Mouse (Mus musculus) cerebellum, adult 2 months (tissue): ENCODE measurements around the gene Slit3. TPM values are rescaled to one million over a fixed set of nuclear protein-coding genes. Genes with fewer than 3 reads are reported as not detected.

ENCODE experiments used
- DNase-seq, 2 experiments: peaks; one replicate each; pipeline ENCODE4 v3.0.0; 2021
- H3K27ac ChIP-seq: fragments of 200-500 bp; 2 replicates; pipeline ENCODE4 v1.5.1; 2012; ENCODE audit warnings: low read length, control low read depth, inconsistent platforms; ENCODE audit not compliant: insufficient read depth
- H3K27me3 ChIP-seq: fragments of 200-500 bp; 2 replicates; pipeline ENCODE4 v1.6.1; 2012; ENCODE audit warnings: inconsistent platforms, mild to moderate bottlenecking, low read length, moderate library complexity; ENCODE audit not compliant: control insufficient read depth, insufficient read depth
- H3K4me1 ChIP-seq: fragments of 200-500 bp; 2 replicates; pipeline ENCODE4 v1.6.1; 2011; ENCODE audit warnings: low read length; ENCODE audit not compliant: control insufficient read depth, insufficient read depth
- H3K4me3 ChIP-seq: fragments of 200-500 bp; replicated peaks from 2 replicates; pipeline ENCODE3; 2011; ENCODE audit warnings: mild to moderate bottlenecking, low read depth, low read length, control low read depth; ENCODE audit not compliant: insufficient read depth
- CTCF ChIP-seq: fragments of 200-500 bp; IDR thresholded peaks from 2 replicates; pipeline ENCODE4 v1.5.1; 2011; ENCODE audit warnings: low read depth, mild to moderate bottlenecking, control low read depth, low read length, moderate library complexity, borderline replicate concordance; ENCODE audit not compliant: insufficient read depth
- POLR2A ChIP-seq: fragments of 200-500 bp; IDR thresholded peaks from 2 replicates; pipeline ENCODE4 v1.6.1; 2011; ENCODE audit warnings: low read length, control low read depth, borderline replicate concordance; ENCODE audit not compliant: insufficient read depth
- WGBS: fragments of 180-500 bp; shearing (Covaris S2); methylation state at CpG from one replicate; pipeline ENCODE4 v1.1.7; 2018; 5-methylcytosine and 5-hydroxymethylcytosine counted together
- polyA plus RNA-seq: library from polyadenylated mRNA; depleted of rRNA; stranded (reverse); fragments of >200 nt; gene quantifications from 2 replicates; pipeline ENCODE4 v1.2.3, GENCODE M21; 2012

Gene Slit3
- polyA plus RNA-seq, 1 experiment: 10.0 TPM

DNA sequence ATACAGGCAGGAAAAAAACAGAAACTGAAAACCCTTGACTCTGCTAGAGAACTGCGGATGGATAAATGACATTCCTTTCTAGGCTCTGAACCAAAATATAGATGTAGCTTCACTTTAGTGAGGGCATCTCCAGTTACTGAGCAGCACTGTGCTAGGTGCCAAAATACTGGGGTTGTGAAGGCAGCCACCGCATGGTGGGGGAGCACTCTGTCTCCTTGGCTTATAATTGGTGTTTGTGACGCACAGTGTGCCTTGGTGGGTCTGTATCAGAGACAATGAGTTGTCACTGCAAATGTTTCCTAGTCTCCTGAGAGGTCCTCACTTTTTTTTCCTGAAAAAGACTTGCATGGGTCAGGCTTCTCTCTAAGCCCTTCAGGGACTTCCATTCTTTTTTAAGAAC, 125.6 kb downstream of the Slit3 start:
- 72% methylated on average over 3 of the region's 3 CpGs for WGBS
- peaks cover 10% of the 10 kb centered on the region for H3K4me1 ChIP-seq
- H3K4me3 ChIP-seq: no peak overlapping the region
- TF ChIP-seq POLR2A: no peak
- H3K27ac ChIP-seq: no peak overlapping the region
- H3K27me3 ChIP-seq: no peaks in the 10 kb centered on the region
- DNase-seq: no peak

DNA sequence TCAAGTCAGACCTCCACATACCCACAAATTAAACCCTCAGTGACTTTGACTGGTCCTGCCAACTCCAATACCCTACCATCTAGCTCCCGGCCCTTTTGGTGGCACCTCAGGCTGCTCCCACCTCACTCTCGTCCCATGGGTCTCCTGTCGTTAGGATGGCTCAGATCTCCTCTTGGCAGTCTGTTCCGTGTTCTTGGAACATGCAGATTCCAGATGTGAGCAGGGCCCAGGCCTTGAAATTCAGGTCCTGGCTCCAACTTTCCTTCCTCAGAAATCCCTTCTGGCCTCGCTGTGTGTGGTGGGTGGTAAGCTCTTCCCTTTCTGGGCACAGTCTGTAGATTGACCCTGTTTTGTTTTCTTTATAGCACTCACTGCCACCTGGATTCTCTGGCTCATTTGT, 127.1 kb downstream of the Slit3 start:
- H3K4me1 ChIP-seq: peaks cover 10% of the 10 kb centered on the region
- WGBS: 67% methylated on average over 5 of the region's 5 CpGs
- H3K27me3 ChIP-seq: no peaks in the 10 kb centered on the region
- no peak overlapping the region for H3K27ac ChIP-seq
- TF ChIP-seq POLR2A: no peak
- TF ChIP-seq CTCF: no peak
- no peak overlapping the region for H3K4me3 ChIP-seq
- no peak for DNase-seq

DNA sequence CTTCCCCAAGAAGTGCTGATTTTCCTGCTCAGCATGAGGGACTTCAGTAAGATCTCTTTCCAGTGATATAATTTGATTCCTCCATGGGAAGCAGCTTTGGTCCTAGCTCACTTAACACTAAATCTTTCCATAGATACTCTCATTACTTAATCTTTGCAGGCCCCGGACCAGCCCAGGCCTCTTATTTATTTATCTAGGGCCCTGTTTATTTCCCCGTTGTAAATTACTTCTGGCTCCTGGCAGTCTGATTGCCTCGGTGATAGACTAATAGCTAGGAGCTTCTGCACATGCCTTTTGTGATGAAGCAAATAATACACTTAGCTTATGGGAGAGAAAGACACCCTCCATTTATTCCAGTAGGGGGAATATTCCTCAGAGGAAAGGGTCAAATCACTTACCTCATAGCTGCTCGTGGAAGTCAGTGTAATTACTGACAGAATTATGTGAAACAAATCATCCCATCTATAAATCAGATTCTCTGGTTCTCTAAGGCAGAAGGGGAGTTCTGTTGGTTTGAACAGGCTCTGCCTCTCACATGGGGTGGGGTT, 129.9 kb downstream of the Slit3 start:
- Histone ChIP-seq H3K4me1 (peaks cover 4% of the 10 kb centered on the region), H3K4me3 (no peak overlapping the region), H3K27me3 (no peaks in the 10 kb centered on the region), H3K27ac (no peak overlapping the region)
- no peak for TF ChIP-seq POLR2A
- TF ChIP-seq CTCF: no peak
- DNase-seq: no peak
- WGBS: 84% methylated on average over 4 of the region's 4 CpGs

DNA sequence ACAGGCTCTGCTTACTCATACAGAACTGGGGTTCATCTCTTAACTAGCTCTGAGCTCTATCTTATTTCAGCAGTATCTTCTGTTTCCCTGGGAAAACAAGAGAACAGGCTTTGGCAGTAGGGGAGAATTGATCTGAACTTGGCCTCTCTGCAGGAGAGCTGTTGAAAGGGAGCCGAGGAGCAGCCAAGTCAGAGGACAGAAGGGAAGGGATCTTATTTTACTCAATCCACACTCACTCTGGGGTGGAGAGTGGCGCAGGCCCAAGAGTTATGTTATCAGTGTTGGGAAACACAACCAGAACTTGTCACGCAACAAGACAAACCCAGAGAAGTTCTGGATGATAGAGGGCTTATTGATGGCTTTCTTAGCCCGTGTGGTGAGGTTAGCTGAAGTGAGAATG, 130.9 kb downstream of the Slit3 start:
- TF ChIP-seq CTCF (no peak), POLR2A (no peak)
- H3K27ac ChIP-seq: no peak overlapping the region
- 72% methylated on average over 4 of the region's 4 CpGs for WGBS

DNA sequence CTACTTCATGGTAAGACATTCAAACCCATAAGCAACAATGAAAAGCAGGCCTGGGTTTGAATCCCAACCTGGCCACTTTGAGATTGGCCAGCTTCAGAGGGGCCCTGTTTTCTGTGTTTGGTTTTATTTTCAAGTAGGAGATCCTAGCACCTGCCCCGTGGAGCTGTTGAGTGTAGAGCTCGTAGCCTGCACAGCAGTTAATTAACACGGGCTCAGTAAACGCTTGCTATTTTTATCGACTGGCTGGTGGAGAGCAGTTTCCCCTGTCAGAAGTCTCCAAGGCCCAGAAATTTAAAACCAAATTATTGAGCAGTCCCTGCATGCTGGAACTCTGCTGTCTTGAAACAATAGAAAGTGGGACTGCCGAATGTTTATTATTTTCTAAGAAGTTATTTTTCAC, 136.3 kb downstream of the Slit3 start:
- Histone ChIP-seq H3K4me3 (no peak overlapping the region), H3K27ac (no peak overlapping the region), H3K27me3 (no peaks in the 10 kb centered on the region), H3K4me1 (peaks cover 8% of the 10 kb centered on the region)
- TF ChIP-seq CTCF: no peak
- no peak for TF ChIP-seq POLR2A
- DNase-seq: peak in 1 of 2 experiments; percentile 55
- 25% methylated on average over 6 of the region's 6 CpGs for WGBS

More for the DNA sequence above, 130.9 kb downstream of the Slit3 start:
- no peak for DNase-seq
- Histone ChIP-seq H3K4me3 (no peak overlapping the region), H3K4me1 (peaks cover 6% of the 10 kb centered on the region), H3K27me3 (no peaks in the 10 kb centered on the region)

DNA sequence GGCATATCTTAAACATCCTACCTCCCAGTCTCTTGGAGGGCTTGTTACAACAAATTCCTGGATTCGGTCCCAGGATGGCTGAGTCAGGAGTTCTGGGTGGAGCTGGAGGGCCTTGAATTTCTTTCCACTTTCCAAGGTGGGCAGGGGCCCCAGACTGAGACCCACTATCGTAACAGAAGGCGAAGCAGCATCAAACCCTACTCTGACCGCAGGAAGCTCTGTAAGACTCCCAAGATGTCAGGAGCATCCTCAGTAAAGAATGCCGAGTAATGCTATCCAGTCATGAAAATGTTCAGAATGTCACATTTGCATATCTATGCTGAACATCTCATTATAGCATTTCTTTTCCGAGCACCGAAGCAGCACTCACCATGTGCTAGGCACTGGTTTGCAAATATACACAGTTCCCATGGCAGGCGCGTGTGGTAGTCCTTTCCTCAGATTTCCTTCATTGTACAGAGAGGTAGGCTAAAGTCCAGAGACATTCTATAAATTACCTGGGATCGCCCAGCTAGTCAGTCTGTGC, 140.6 kb downstream of the Slit3 start:
- Histone ChIP-seq H3K4me3 (no peak overlapping the region), H3K27me3 (no peaks in the 10 kb centered on the region), H3K4me1 (peaks cover 12% of the 10 kb centered on the region), H3K27ac (no peak overlapping the region)
- DNase-seq: no peak
- WGBS: 81% methylated on average over 10 of the region's 10 CpGs
- TF ChIP-seq CTCF (no peak), POLR2A (no peak)

DNA sequence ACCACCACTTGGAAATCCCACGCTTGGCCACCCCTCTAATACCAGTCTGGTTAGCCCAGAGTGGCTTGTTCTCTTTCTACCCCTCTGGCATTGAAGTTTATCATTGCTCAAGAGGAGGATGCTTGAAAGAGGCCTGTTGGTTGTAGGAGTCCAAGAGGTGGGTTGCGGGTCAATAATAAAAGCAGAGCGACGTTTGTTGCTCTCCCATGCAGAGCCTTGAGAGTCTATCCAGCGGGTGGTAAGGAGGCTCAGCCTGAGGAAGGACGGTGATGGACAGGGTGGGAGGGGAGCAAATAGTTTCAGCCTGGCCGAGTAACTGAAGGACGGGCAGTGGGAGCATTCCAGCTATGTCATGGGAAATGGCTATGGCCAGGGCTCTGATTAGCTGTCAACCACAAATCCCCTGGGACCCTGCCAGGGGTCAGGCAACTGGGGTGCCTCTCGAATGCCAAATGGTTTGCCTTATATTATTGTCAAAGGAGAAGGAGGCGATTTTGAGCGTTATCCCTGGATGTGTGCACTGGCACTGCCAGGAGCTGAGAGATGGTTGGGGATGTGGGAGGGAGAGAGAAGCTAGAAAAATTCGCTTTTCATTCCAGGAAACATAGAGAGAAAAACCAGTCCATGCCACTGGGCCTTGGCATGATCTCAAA, 141.4 kb downstream of the Slit3 start:
- H3K27me3 ChIP-seq: no peaks in the 10 kb centered on the region
- WGBS: 41% methylated on average over 12 of the region's 12 CpGs
- no peak for TF ChIP-seq POLR2A
- no peak for TF ChIP-seq CTCF
- H3K4me1 ChIP-seq: peaks cover 12% of the 10 kb centered on the region
- no peak overlapping the region for H3K27ac ChIP-seq
- DNase-seq: peak; percentile 39 to 67
- no peak overlapping the region for H3K4me3 ChIP-seq

DNA sequence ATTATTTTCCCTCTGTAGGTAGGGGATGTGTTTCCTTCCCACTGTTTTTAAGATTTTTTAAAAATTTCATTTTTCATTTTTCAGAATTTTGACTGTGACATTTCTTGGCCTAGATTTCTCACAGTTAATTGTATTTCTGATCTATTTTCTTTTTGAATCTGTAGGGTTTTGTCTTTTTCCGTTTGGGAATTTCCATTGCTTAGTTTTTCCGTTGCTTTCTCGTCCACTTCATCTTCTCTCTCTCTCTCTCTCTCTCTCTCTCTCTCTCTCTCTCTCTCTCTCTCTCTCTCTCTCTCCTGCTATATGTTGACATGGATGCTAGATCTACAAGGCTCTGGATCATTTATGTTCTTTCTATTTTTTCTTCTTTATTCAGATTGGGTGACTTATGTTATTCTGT, 143.7 kb downstream of the Slit3 start:
- Histone ChIP-seq H3K4me1 (peaks cover 12% of the 10 kb centered on the region), H3K4me3 (no peak overlapping the region), H3K27me3 (no peaks in the 10 kb centered on the region), H3K27ac (no peak overlapping the region)
- 94% methylated on average over 3 of the region's 3 CpGs for WGBS
- TF ChIP-seq POLR2A (no peak), CTCF (no peak)
- DNase-seq: no peak
